Mouse (Mus musculus): ENCODE data around the gene Neu1. TPM values are rescaled to one million over a fixed set of nuclear protein-coding genes. Genes with fewer than 3 reads are reported as not detected.
"Not testable (repeated sequence)": the region's sequence is repeated elsewhere in the genome, so short reads cannot be mapped to it uniquely, and the experiment has no call there.

Gene Neu1
- polyA plus RNA-seq, 1 experiment from 2014 or later: 36.8 TPM

DNA sequence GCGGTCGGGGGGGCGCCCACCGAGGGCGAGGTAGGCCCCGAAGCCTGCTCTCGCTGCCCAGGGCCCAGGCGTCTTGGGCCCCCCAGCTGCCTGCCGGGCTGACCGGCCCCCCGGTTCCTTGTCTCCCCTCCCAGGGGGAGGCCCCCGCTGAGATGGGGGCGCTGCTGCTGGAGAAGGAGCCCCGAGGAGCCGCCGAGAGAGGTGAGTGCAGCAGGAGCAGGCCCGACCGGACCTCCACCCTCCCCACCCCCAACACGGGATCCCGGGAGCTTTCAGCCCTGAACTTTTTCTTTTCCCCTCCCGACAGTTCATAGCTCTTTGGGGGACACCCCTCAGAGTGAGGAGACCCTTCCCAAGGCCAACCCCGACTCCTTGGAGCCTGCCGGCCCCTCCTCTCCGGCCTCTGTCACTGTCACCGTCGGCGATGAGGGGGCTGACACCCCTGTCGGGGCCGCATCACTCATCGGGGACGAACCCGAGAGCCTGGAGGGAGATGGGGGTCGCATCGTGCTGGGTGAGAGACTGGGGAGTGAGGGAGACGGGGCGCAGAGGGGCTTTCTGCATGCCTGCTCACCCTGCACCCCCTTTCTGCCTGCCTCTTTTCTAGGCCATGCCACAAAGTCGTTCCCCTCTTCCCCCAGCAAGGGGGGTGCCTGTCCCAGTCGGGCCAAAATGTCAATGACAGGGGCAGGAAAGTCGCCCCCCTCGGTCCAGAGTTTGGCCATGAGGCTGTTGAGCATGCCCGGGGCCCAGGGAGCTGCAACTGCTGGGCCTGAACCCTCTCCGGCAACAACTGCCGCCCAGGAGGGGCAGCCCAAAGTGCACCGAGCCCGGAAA is 31.8 kb upstream of the Neu1 start:
- ATAC-seq: 0 out of 2 replicates have a peak, but pooled peaks have one; percentile 4
- H3K4me3 ChIP-seq (replicated peaks; ENCODE audit: low read length): peak overlapping the region; percentile 94
- peak overlapping the region; percentile 75 for H3K4me2 ChIP-seq (ENCODE audit: low read length)
- H3K4me1 ChIP-seq (replicated peaks; ENCODE audit: control insufficient read depth, insufficient read depth, low read length): peaks cover 40% of the 10 kb centered on the region
- peak overlapping the region; percentile 98 for H3K9ac ChIP-seq (replicated peaks; ENCODE audit: low read depth, low read length)
- H3K27me3 ChIP-seq (replicated peaks; ENCODE audit: control insufficient read depth, insufficient read depth, low read length): no peaks in the 10 kb centered on the region
- H3K9me3 ChIP-seq (ENCODE audit: control insufficient read depth, low read length): no peaks in the 10 kb centered on the region
- WGBS: under 1% methylated on average over 40 of the region's 45 CpGs
- peaks cover 13% of the 10 kb centered on the region for H3K36me3 ChIP-seq (ENCODE audit: control insufficient read depth, insufficient read depth)
- H3K27ac ChIP-seq (ENCODE audit: low read length): peak overlapping the region; percentile 94

DNA sequence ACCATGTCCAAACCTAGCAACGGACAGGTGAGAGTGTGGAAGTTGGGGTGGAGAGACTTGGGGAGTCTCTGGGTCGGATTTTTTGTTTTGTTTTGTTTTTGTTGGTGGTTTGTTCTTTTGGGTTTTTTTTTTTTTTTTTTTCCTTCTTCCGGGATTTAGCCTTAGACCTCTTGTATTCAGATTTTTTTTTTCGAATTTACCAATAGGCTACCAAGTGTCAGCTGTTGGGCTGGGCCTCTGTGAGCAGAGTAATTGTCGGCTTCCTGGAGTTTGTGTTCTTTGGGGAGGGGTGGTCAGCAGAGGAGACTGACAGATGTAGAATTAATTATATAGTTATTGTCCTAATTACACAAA is 31.2 kb upstream of the Neu1 start:
- H3K27ac ChIP-seq (ENCODE audit: low read length): peak overlapping the region; percentile 94
- no peaks in the 10 kb centered on the region for H3K9me3 ChIP-seq (ENCODE audit: control insufficient read depth, low read length)
- peak overlapping the region; percentile 75 for H3K4me2 ChIP-seq (ENCODE audit: low read length)
- H3K4me1 ChIP-seq (replicated peaks; ENCODE audit: control insufficient read depth, insufficient read depth, low read length): peaks cover 40% of the 10 kb centered on the region
- peaks cover 13% of the 10 kb centered on the region for H3K36me3 ChIP-seq (ENCODE audit: control insufficient read depth, insufficient read depth)
- H3K4me3 ChIP-seq (replicated peaks; ENCODE audit: low read length): peak overlapping the region; percentile 94
- no peak for ATAC-seq
- H3K9ac ChIP-seq (replicated peaks; ENCODE audit: low read depth, low read length): peak overlapping the region; percentile 98
- WGBS: 0% methylated on average over 5 of the region's 5 CpGs
- H3K27me3 ChIP-seq (replicated peaks; ENCODE audit: control insufficient read depth, insufficient read depth, low read length): no peaks in the 10 kb centered on the region

- H3K27me3 ChIP-seq (replicated peaks; ENCODE audit: control insufficient read depth, insufficient read depth, low read length); H3K27ac ChIP-seq (ENCODE audit: low read length); H3K4me3 ChIP-seq (replicated peaks; ENCODE audit: low read length); H3K9ac ChIP-seq (replicated peaks; ENCODE audit: low read depth, low read length); ATAC-seq; H3K9me3 ChIP-seq (ENCODE audit: control insufficient read depth, low read length); H3K4me2 ChIP-seq (ENCODE audit: low read length): not testable (repeated sequence)
- Histone ChIP-seq H3K36me3 (ENCODE audit: control insufficient read depth, insufficient read depth) (peaks cover 20% of the 10 kb centered on the region), H3K4me1 (replicated peaks; ENCODE audit: control insufficient read depth, insufficient read depth, low read length) (peaks cover 33% of the 10 kb centered on the region)
Observed at GRCm38 (mm10) chr17:34900826-34901225, 30.2 kb upstream of the Neu1 start.

DNA sequence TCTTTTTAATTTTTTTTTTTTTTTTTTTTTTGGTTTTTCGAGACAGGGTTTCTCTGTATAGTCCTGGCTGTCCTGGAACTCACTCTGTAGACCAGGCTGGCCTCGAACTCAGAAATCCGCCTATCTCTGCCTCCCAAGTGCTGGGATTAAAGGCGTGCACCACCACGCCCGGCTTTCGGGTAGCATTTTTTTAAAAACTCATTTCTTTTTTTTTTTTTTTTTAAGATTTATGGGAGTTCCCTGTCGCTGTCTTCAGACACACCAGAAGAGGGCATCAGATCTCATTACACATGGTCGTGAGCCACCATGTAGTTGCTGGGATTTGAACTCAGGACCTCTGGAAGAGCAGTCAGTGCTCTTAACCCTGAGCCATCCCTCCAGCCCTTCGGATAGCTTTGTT is 29.1 kb upstream of the Neu1 start:
- H3K4me2 ChIP-seq (ENCODE audit: low read length); H3K27ac ChIP-seq (ENCODE audit: low read length); H3K9ac ChIP-seq (replicated peaks; ENCODE audit: low read depth, low read length); H3K27me3 ChIP-seq (replicated peaks; ENCODE audit: control insufficient read depth, insufficient read depth, low read length); H3K9me3 ChIP-seq (ENCODE audit: control insufficient read depth, low read length); H3K4me3 ChIP-seq (replicated peaks; ENCODE audit: low read length); ATAC-seq: not testable (repeated sequence)
- peaks cover 26% of the 10 kb centered on the region for H3K36me3 ChIP-seq (ENCODE audit: control insufficient read depth, insufficient read depth)
- peaks cover 22% of the 10 kb centered on the region for H3K4me1 ChIP-seq (replicated peaks; ENCODE audit: control insufficient read depth, insufficient read depth, low read length)
- 93% methylated on average over 9 of the region's 10 CpGs for whole genome bisulfite sequencing

- peaks cover 12% of the 10 kb centered on the region for H3K4me1 ChIP-seq (replicated peaks; ENCODE audit: control insufficient read depth, insufficient read depth, low read length)
- no peaks in the 10 kb centered on the region for H3K27me3 ChIP-seq (replicated peaks; ENCODE audit: control insufficient read depth, insufficient read depth, low read length)
- H3K4me3 ChIP-seq (replicated peaks; ENCODE audit: low read length): no peak overlapping the region
- 90% methylated on average over 9 of the region's 9 CpGs for WGBS
- peaks cover 35% of the 10 kb centered on the region for H3K36me3 ChIP-seq (ENCODE audit: control insufficient read depth, insufficient read depth)
- ATAC-seq: no peak
- no peak overlapping the region for H3K27ac ChIP-seq (ENCODE audit: low read length)
- no peaks in the 10 kb centered on the region for H3K9me3 ChIP-seq (ENCODE audit: control insufficient read depth, low read length)
- H3K9ac ChIP-seq (replicated peaks; ENCODE audit: low read depth, low read length): no peak overlapping the region
- H3K4me2 ChIP-seq (ENCODE audit: low read length): no peak overlapping the region
Observed at GRCm38 (mm10) chr17:34902895-34903294, 28.2 kb upstream of the Neu1 start.

DNA sequence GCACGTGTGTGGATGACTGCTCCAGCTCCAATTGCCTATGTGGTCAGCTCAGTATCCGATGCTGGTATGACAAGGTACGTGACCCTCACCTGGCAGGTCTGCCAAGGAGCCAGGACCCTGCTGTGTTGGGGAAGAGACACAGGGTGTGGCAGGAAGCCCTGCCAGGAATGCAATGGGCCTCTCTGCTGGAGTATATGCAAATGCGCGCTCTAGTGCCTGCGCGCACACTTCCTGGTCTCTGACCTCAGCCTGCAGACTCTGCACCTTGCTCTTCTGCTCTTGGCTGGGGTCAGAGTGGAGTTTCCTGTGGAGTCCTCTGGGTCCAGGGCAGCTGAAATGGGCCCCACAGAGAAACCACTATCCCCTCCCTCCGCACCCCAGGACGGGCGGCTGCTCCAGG is 20.1 kb upstream of the Neu1 start:
- Histone ChIP-seq H3K4me2 (ENCODE audit: low read length) (no peak overlapping the region), H3K9ac (replicated peaks; ENCODE audit: low read depth, low read length) (no peak overlapping the region), H3K27ac (ENCODE audit: low read length) (no peak overlapping the region), H3K36me3 (ENCODE audit: control insufficient read depth, insufficient read depth) (peaks cover 70% of the 10 kb centered on the region), H3K4me3 (replicated peaks; ENCODE audit: low read length) (no peak overlapping the region), H3K4me1 (replicated peaks; ENCODE audit: control insufficient read depth, insufficient read depth, low read length) (no peaks in the 10 kb centered on the region), H3K27me3 (replicated peaks; ENCODE audit: control insufficient read depth, insufficient read depth, low read length) (no peaks in the 10 kb centered on the region), H3K9me3 (ENCODE audit: control insufficient read depth, low read length) (no peaks in the 10 kb centered on the region)
- 89% methylated on average over 10 of the region's 10 CpGs for WGBS
- no peak for ATAC-seq

- Histone ChIP-seq H3K9ac (replicated peaks; ENCODE audit: low read depth, low read length) (no peak overlapping the region), H3K4me3 (replicated peaks; ENCODE audit: low read length) (no peak overlapping the region), H3K9me3 (ENCODE audit: control insufficient read depth, low read length) (no peaks in the 10 kb centered on the region), H3K4me1 (replicated peaks; ENCODE audit: control insufficient read depth, insufficient read depth, low read length) (no peaks in the 10 kb centered on the region), H3K27me3 (replicated peaks; ENCODE audit: control insufficient read depth, insufficient read depth, low read length) (no peaks in the 10 kb centered on the region), H3K27ac (ENCODE audit: low read length) (no peak overlapping the region), H3K4me2 (ENCODE audit: low read length) (no peak overlapping the region), H3K36me3 (ENCODE audit: control insufficient read depth, insufficient read depth) (peaks cover 61% of the 10 kb centered on the region)
- peak; percentile 47; the same call in 1 of the 2 replicates for ATAC-seq
- 38% methylated on average over 5 of the region's 5 CpGs for WGBS
Observed at GRCm38 (mm10) chr17:34911945-34912351, 19.1 kb upstream of the Neu1 start.

DNA sequence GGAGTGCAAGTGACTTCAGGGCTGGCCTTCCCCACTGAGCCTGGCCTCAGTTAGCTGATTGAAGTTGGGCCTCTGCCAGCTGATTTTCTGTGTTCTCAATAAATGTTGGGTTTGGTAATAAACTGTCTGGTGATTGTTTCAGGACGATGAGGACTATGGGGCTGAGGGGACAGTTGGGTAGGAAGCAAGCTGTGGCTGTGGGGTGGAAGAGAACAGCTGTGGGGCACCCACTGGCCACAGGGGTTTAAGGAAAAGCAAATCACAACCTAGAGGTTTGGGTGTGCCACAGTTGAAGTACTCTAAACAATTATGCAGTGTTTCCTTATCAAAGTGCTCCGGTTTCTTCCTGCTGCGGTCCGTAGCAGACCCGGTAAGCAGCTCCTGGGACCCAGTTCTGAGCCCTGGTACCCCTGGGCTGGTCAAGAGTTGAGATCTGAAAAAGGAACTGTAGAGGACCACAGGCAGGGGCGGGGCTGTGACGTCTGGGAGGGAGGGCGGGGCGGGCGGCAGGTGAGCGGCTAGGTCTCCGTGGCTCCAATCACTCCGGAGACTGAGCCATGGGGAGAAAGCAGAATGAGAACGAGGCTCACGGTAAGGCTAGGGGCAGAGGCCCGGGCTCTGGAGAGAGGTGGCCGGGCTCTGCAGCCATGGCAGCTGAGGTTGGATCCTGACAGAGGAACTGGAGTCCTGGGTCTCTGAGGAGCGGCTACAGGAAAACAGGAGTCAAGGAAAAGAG is 17.0 kb upstream of the Neu1 start, which contains the start of gene Slc44a4:
Gene Slc44a4, plus strand, starts transcription at position 537 of the 736 bp plus-strand sequence.
- no peak within 1 kb of the TSS for H3K4me3 ChIP-seq (replicated peaks; ENCODE audit: low read length)
- no peaks in the 10 kb centered on the region for H3K4me1 ChIP-seq (replicated peaks; ENCODE audit: control insufficient read depth, insufficient read depth, low read length)
- WGBS: 34% methylated on average over 18 of the region's 18 CpGs
- H3K27me3 ChIP-seq (replicated peaks; ENCODE audit: control insufficient read depth, insufficient read depth, low read length): no peaks in the 10 kb centered on the region
- no peak within 1 kb of the TSS for H3K9ac ChIP-seq (replicated peaks; ENCODE audit: low read depth, low read length)
- H3K9me3 ChIP-seq (ENCODE audit: control insufficient read depth, low read length): no peaks in the 10 kb centered on the region
- H3K27ac ChIP-seq (ENCODE audit: low read length): no peak within 1 kb of the TSS
- peaks cover 40% of the 10 kb centered on the region for H3K36me3 ChIP-seq (ENCODE audit: control insufficient read depth, insufficient read depth)
- H3K4me2 ChIP-seq (ENCODE audit: low read length): no peak within 1 kb of the TSS
- ATAC-seq: no peak

- Histone ChIP-seq H3K27ac (ENCODE audit: low read length) (no peak overlapping the region), H3K27me3 (replicated peaks; ENCODE audit: control insufficient read depth, insufficient read depth, low read length) (no peaks in the 10 kb centered on the region), H3K4me2 (ENCODE audit: low read length) (no peak overlapping the region), H3K9me3 (ENCODE audit: control insufficient read depth, low read length) (no peaks in the 10 kb centered on the region), H3K9ac (replicated peaks; ENCODE audit: low read depth, low read length) (no peak overlapping the region), H3K4me3 (replicated peaks; ENCODE audit: low read length) (no peak overlapping the region), H3K4me1 (replicated peaks; ENCODE audit: control insufficient read depth, insufficient read depth, low read length) (no peaks in the 10 kb centered on the region), H3K36me3 (ENCODE audit: control insufficient read depth, insufficient read depth) (peaks cover 30% of the 10 kb centered on the region)
- ATAC-seq: no peak
- WGBS: 29% methylated on average over 10 of the region's 11 CpGs
Observed at GRCm38 (mm10) chr17:34915410-34915831, 15.6 kb upstream of the Neu1 start.
